Mouse (Mus musculus): ENCODE results near the gene Dnah2. TPM values are rescaled to one million over a fixed set of nuclear protein-coding genes. Genes with fewer than 3 reads are reported as not detected.

The Dnah2 gene
- polyA plus RNA-seq, 1 experiment from 2014 or later, result 0.15 TPM

- H3K36me3 ChIP-seq, result peaks cover 12% of the 10 kb centered on the region
- whole genome bisulfite sequencing, result 48% methylated on average over 12 of the region's 12 CpGs
- H3K4me3 ChIP-seq, result peak within 1 kb of the TSS; percentile 84
- peak within 1 kb of the TSS; percentile 88 for H3K4me2 ChIP-seq
- H3K4me1 ChIP-seq (replicated peaks), result peaks cover 56% of the 10 kb centered on the region
- H3K9me3 ChIP-seq (replicated peaks), result no peaks in the 10 kb centered on the region
- no peaks in the 10 kb centered on the region for H3K27me3 ChIP-seq (replicated peaks)
- ATAC-seq (ENCODE audit: insufficient number of reproducible peaks, low FRiP score), result no peak
- H3K9ac ChIP-seq, result peak within 1 kb of the TSS; percentile 89
- peak within 1 kb of the TSS; percentile 99 for H3K27ac ChIP-seq (ENCODE audit: poor library complexity, severe bottlenecking)
Measured at GRCm38 (mm10) chr11:69413221-69414181, 135.4 kb downstream of the Dnah2 start, which contains the start of gene Kdm6b. Gene Kdm6b, minus strand, starts transcription at chr11:69413675.

GRCm38 (mm10) chr11:69412548-69412947, 136.4 kb downstream of the Dnah2 start:
- peak overlapping the region; percentile 84 for H3K4me3 ChIP-seq
- H3K9ac ChIP-seq, result peak overlapping the region; percentile 50
- no peaks in the 10 kb centered on the region for H3K27me3 ChIP-seq (replicated peaks)
- H3K4me2 ChIP-seq, result peak overlapping the region; percentile 88
- ATAC-seq (ENCODE audit: insufficient number of reproducible peaks, low FRiP score), result no peak
- no peaks in the 10 kb centered on the region for H3K9me3 ChIP-seq (replicated peaks)
- peaks cover 55% of the 10 kb centered on the region for H3K4me1 ChIP-seq (replicated peaks)
- peak overlapping the region; percentile 99; the same call in 1 of the 2 replicates for H3K27ac ChIP-seq (ENCODE audit: poor library complexity, severe bottlenecking)
- H3K36me3 ChIP-seq, result peaks cover 18% of the 10 kb centered on the region
- 51% methylated on average over 7 of the region's 7 CpGs for WGBS

GRCm38 (mm10) chr11:69411538-69412203, 137.2 kb downstream of the Dnah2 start:
- ATAC-seq (ENCODE audit: insufficient number of reproducible peaks, low FRiP score), result peak; percentile 62

GRCm38 (mm10) chr11:69411073-69411535, 137.8 kb downstream of the Dnah2 start:
- Histone ChIP-seq H3K4me2 (peak overlapping the region; percentile 88), H3K9ac (peak overlapping the region; percentile 97), H3K9me3 (replicated peaks) (no peaks in the 10 kb centered on the region), H3K36me3 (peaks cover 33% of the 10 kb centered on the region), H3K4me3 (peak overlapping the region; percentile 84), H3K27me3 (replicated peaks) (no peaks in the 10 kb centered on the region), H3K4me1 (replicated peaks) (peaks cover 52% of the 10 kb centered on the region), H3K27ac (ENCODE audit: poor library complexity, severe bottlenecking) (peak overlapping the region; percentile 99)
- 0% methylated on average over 26 of the region's 26 CpGs for WGBS
- peak; percentile 72 for ATAC-seq (ENCODE audit: insufficient number of reproducible peaks, low FRiP score)

More at GRCm38 (mm10) chr11:69411538-69412203, 137.2 kb downstream of the Dnah2 start:
- Histone ChIP-seq H3K27me3 (replicated peaks) (no peaks in the 10 kb centered on the region), H3K4me2 (peak overlapping the region; percentile 88), H3K36me3 (peaks cover 27% of the 10 kb centered on the region), H3K4me1 (replicated peaks) (peaks cover 52% of the 10 kb centered on the region), H3K27ac (ENCODE audit: poor library complexity, severe bottlenecking) (peak overlapping the region; percentile 99), H3K9ac (peak overlapping the region; percentile 97), H3K4me3 (peak overlapping the region; percentile 84), H3K9me3 (replicated peaks) (no peaks in the 10 kb centered on the region)
- under 1% methylated on average over 38 of the region's 39 CpGs for WGBS

- H3K4me2 ChIP-seq, result peak overlapping the region; percentile 88
- H3K27ac ChIP-seq (ENCODE audit: poor library complexity, severe bottlenecking), result peak overlapping the region; percentile 99
- no peaks in the 10 kb centered on the region for H3K9me3 ChIP-seq (replicated peaks)
- under 1% methylated on average over 41 of the region's 41 CpGs for WGBS
- peaks cover 52% of the 10 kb centered on the region for H3K4me1 ChIP-seq (replicated peaks)
- peak overlapping the region; percentile 84 for H3K4me3 ChIP-seq
- peaks cover 39% of the 10 kb centered on the region for H3K36me3 ChIP-seq
- no peaks in the 10 kb centered on the region for H3K27me3 ChIP-seq (replicated peaks)
- no peak; the same call in 1 of the 2 replicates for ATAC-seq (ENCODE audit: insufficient number of reproducible peaks, low FRiP score)
- H3K9ac ChIP-seq, result peak overlapping the region; percentile 97
Measured at GRCm38 (mm10) chr11:69410310-69411072, 138.4 kb downstream of the Dnah2 start.

GRCm38 (mm10) chr11:69410045-69410309, 138.9 kb downstream of the Dnah2 start:
- under 1% methylated on average over 18 of the region's 18 CpGs for WGBS
- Histone ChIP-seq H3K4me1 (replicated peaks) (peaks cover 48% of the 10 kb centered on the region), H3K9ac (peak overlapping the region; percentile 97), H3K27ac (ENCODE audit: poor library complexity, severe bottlenecking) (peak overlapping the region; percentile 99), H3K27me3 (replicated peaks) (no peaks in the 10 kb centered on the region), H3K9me3 (replicated peaks) (no peaks in the 10 kb centered on the region), H3K4me3 (peak overlapping the region; percentile 84), H3K36me3 (peaks cover 44% of the 10 kb centered on the region), H3K4me2 (peak overlapping the region; percentile 88)
- no peak for ATAC-seq (ENCODE audit: insufficient number of reproducible peaks, low FRiP score)

- Histone ChIP-seq H3K27me3 (replicated peaks) (no peaks in the 10 kb centered on the region), H3K4me3 (peak overlapping the region; percentile 84), H3K4me1 (replicated peaks) (peaks cover 44% of the 10 kb centered on the region), H3K4me2 (peak overlapping the region; percentile 88), H3K9ac (peak overlapping the region; percentile 97), H3K9me3 (replicated peaks) (no peaks in the 10 kb centered on the region), H3K27ac (ENCODE audit: poor library complexity, severe bottlenecking) (peak overlapping the region; percentile 99), H3K36me3 (peaks cover 49% of the 10 kb centered on the region)
- ATAC-seq (ENCODE audit: insufficient number of reproducible peaks, low FRiP score), result peak; percentile 65
- WGBS, result under 1% methylated on average over 44 of the region's 46 CpGs
Measured at GRCm38 (mm10) chr11:69409378-69410044, 139.4 kb downstream of the Dnah2 start.

- WGBS, result 1% methylated on average over 33 of the region's 33 CpGs
- no peaks in the 10 kb centered on the region for H3K27me3 ChIP-seq (replicated peaks)
- ATAC-seq (ENCODE audit: insufficient number of reproducible peaks, low FRiP score), result peak; percentile 79
- peaks cover 56% of the 10 kb centered on the region for H3K36me3 ChIP-seq
- peak overlapping the region; percentile 97 for H3K9ac ChIP-seq
- H3K4me2 ChIP-seq, result peak overlapping the region; percentile 88
- H3K9me3 ChIP-seq (replicated peaks), result no peaks in the 10 kb centered on the region
- H3K4me1 ChIP-seq (replicated peaks), result peaks cover 36% of the 10 kb centered on the region
- H3K4me3 ChIP-seq, result peak overlapping the region; percentile 84
- peak overlapping the region; percentile 99 for H3K27ac ChIP-seq (ENCODE audit: poor library complexity, severe bottlenecking)
Measured at GRCm38 (mm10) chr11:69408541-69409377, 140.2 kb downstream of the Dnah2 start.

GRCm38 (mm10) chr11:69407724-69408004, 141.2 kb downstream of the Dnah2 start:
- H3K4me3 ChIP-seq, result 0 out of 2 replicates have a peak overlapping the region, but pooled peaks have one; percentile 84
- H3K9ac ChIP-seq, result peak overlapping the region; percentile 97

More at GRCm38 (mm10) chr11:69407724-69408004, 141.2 kb downstream of the Dnah2 start:
- Histone ChIP-seq H3K4me1 (replicated peaks) (peaks cover 25% of the 10 kb centered on the region), H3K9me3 (replicated peaks) (no peaks in the 10 kb centered on the region), H3K27me3 (replicated peaks) (no peaks in the 10 kb centered on the region), H3K4me2 (peak overlapping the region; percentile 88; the same call in 1 of the 2 replicates), H3K36me3 (peaks cover 59% of the 10 kb centered on the region), H3K27ac (ENCODE audit: poor library complexity, severe bottlenecking) (no peak overlapping the region)
- 79% methylated on average over 4 of the region's 4 CpGs for WGBS
- ATAC-seq (ENCODE audit: insufficient number of reproducible peaks, low FRiP score), result no peak
